Mouse (Mus musculus) testis, adult 2 months (tissue): ENCODE data around the gene Dpp4.

Experiments used
- CTCF ChIP-seq: fragments of 200-500 bp; IDR thresholded peaks from 2 replicates; pipeline ENCODE4 v1.5.1; 2012; ENCODE audit warnings: low read depth, mild to moderate bottlenecking, inconsistent platforms, low read length, moderate library complexity; ENCODE audit not compliant: control insufficient read depth, insufficient read depth, insufficient replicate concordance
- POLR2A ChIP-seq: fragments of 200-500 bp; IDR thresholded peaks from 2 replicates; pipeline ENCODE4 v1.6.1; 2012; ENCODE audit warnings: low read depth, mild to moderate bottlenecking, inconsistent platforms, low read length, moderate library complexity; ENCODE audit not compliant: control insufficient read depth

DNA sequence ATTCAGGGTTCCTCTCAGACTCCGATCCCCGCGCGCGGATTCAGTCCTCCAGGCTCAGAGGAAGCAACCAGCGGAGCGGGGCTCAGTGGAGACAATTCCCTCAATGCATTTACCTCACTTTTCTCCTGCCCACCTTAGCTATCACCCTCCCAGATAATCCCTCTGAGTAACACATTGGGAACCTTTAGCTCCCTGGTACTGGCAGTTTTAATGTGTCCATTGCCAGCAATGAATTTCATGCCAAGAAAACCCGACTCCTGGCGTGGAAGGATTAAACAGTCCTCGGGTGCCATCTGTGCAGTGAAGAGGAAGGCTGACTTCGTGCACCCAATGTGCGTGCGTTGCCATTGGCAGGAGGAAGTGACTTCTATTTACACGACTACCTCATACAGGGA lies 70.3 kb downstream of the Dpp4 start:
- TF ChIP-seq CTCF (no peak), POLR2A (no peak)
